Mouse (Mus musculus) activated CD4-positive, CD25-positive, alpha-beta regulatory T cell, adult 9 weeks (primary cell): ENCODE results near the gene Tspan4. TPM values are rescaled to one million over a fixed set of nuclear protein-coding genes. Genes with fewer than 3 reads are reported as not detected.

Experiments used
- polyA plus RNA-seq: library from polyadenylated mRNA; unstranded; fragments of 100-300 nt; shearing (Covaris generic); gene quantifications from one replicate; pipeline ENCODE4 v1.2.1, GENCODE M21; 2017

Gene Tspan4
- 3.1 TPM for polyA plus RNA-seq

DNA sequence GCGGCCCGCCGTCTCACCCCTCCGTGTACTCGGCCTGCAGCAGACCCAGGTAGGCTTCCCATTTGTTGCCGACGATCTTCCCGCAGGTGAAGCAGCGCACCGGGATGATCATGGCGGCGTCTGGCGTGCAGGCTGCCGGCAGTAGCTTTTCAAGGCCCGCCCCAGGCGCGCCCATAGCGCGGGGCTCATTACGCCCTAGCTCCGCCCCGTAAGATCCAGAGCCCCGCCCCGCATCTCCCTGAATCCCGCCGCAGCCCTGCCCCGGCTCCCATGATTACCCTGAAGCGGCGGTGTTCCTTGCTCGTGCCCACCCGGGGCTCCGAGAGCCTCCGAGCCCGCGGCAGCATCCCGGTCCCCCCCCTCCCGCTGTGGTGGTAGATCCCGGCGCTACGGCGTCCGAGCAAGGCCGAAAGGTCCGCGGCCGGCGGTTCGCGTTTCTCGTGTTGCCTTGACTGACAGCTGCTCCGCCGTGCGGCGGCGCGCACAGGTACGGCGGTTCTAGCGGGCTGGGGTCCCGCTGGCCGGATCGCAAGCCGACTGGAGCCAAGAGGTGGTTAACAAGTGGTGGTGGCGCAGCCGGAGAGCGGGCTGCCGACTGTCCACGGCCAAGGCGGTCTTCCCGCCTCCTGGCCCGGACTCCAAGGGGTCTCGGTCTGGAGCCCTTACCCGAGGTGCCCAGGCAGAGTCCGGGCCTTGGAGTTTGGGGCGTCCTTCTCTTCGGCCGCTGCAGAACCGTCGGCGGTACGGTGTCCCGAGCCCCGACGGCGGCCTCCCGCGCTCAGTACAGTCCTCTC is at the start of gene Tspan4, which contains the start of gene Polr2l:
Gene Tspan4 (plus strand): TSS at position 230 of the 794 bp plus-strand sequence.
Gene Polr2l (minus strand): TSS at position 122 of the 794 bp plus-strand sequence.

DNA sequence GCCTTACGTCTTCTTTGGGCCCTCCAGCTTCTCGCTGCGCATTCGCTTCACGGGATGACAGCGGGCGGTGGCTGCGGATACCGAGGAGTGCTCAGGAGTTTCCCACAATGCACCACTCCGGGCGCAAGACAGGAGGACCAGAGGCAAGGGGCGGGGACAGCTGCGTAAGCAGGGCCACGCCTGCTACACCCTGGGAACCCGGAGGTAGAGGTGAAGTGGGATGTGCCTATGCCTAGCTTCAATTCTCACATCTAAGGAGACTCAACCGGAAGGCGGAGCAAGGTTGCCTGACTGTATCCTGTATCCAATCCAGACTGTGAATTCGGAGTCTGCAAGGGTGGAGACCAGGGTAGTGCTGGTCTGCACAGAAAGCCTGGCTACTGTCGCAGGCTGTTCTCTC is 45.7 kb upstream of the Tspan4 start, which contains the start of gene Cend1:
Gene Cend1 (minus strand): TSS at position 182 of the 400 bp plus-strand sequence.

DNA sequence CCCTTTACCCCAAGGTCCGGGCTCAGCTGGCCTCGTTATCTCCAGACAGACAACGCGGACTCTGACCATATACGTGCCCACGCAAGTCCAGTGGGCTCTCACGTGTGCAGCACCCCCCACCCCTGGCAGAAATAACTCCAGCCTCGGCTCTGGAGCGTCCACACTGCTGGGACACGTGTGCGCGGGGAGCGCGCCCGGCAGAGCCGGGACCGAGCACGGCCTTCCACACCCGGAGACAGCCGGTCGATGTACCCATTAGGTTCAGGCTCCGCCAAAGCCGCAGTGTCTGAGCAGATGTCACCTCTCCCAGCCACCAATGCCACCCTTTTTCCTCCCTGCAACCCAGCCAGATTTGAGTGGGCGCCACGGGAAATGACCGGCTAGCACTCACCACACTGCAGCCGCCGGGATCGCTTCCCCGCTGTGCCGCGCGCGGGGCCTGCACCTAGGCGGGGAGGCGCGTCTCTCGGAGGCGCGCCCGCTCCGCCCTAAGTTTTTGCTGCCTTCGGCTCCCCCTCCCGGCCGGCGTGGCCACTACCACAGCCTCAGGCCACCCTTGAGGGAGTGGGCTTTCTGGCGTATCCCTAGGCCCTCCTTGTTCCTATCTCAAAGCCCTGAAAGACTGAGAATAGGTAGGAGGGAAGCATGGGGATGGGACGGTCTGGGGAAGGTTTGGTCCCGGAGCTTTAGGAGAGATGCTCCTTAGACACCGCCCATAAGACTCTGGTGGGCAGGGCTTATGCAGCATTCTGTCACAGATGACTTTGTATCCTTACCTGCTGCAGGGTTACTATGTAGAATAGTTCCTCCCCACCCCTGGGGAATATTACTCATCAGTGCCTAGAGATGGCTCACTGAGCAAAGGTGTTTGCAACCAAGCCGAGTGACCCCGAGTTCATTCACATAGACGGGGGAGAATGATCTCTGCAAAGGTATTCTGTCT is 37.6 kb upstream of the Tspan4 start, which contains the start of gene Slc25a22:
Gene Slc25a22 (minus strand): TSS at position 715 of the 943 bp plus-strand sequence.

DNA sequence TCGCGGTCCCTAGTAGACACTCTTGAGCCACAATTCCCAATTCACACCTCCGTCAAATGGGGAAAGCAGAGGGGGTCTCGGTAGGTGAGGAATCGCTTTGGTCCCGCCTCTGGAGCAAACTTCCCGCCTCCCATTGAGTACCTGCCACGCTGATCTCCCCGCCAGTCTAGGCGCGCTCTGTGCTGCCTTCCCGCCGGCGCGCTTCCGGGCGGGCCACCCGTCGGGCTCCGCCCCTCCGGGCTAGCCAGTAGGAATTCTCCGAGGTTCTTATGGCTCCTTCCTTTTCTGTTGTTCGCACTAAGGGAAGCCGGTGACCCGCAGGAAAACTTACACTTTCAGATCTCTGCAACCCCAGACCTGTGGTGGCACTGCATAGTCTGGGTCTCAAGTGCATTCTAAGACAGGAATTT is 31.2 kb upstream of the Tspan4 start, which contains the start of gene Pidd1:
Gene Pidd1 (minus strand): TSS at position 198 of the 410 bp plus-strand sequence.

DNA sequence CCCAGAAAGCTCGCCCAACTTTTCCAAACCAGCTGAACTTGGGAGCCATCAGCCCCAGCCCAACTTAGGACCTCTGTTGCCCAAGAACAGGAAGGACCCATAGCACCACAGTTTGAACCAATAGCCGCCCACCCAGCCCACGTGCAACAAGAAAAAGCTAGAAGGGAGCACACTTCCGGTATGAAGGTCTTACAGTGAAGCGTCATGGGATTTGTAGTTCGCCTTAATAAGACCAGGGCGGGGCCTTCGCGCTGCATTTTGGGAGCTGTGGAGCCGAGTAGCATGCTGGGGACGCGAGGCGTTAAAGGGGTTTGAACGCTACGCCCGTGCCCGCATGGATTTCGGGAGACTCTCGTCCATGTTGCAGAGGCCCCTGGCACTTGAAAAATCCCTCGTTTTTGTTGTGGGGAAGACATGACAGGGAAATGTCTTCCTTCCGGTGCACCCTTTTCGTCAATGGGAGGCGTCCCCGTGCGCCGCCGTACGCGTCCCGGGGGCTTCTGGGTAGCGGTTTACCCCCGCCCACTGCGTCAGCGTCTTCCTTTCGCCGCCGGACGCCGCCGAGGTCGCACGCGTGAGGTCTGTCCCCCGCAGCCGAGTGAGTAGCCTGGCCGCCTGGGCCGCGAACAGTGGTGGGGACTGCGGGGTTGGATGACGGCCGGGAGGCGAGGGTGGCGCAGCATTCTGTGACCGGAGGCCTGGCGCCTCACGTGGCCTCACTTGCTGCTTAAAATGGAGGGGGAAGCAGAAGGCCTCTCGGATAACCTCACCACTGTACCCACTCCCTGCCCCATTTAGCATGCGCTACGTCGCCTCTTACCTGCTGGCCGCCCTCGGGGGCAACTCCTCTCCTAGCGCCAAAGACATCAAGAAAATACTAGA is 27.7 kb upstream of the Tspan4 start, which contains the start of gene Rplp2:
Gene Rplp2 (plus strand): TSS at position 261 of the 882 bp plus-strand sequence.

DNA sequence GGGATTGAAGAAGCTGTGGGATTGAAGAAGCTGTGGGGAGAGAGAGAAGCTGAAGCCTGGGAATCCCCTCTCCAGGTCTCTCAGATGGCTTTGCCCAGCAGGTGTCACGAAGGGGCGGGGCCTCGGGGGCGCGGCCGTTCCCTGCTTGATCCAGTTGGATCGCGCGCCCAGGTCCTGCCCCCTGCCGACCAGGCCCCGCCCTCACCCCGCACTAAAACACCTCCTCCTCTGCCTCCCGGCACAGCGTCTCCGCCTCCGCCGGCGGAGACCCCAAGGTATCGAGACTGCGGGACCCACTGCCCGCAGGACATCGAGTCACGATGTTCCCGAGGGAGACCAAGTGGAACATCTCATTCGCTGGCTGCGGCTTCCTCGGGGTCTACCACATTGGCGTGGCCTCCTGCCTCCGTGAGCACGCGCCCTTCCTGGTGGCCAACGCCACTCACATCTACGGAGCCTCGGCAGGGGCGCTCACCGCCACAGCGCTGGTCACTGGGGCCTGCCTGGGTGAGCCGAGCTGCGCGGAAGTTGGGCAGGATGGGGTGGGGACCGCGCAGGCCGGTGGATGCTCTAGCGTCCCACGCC is 20.0 kb upstream of the Tspan4 start, which contains the start of gene Pnpla2:
Gene Pnpla2 (plus strand): TSS at position 232 of the 585 bp plus-strand sequence.

DNA sequence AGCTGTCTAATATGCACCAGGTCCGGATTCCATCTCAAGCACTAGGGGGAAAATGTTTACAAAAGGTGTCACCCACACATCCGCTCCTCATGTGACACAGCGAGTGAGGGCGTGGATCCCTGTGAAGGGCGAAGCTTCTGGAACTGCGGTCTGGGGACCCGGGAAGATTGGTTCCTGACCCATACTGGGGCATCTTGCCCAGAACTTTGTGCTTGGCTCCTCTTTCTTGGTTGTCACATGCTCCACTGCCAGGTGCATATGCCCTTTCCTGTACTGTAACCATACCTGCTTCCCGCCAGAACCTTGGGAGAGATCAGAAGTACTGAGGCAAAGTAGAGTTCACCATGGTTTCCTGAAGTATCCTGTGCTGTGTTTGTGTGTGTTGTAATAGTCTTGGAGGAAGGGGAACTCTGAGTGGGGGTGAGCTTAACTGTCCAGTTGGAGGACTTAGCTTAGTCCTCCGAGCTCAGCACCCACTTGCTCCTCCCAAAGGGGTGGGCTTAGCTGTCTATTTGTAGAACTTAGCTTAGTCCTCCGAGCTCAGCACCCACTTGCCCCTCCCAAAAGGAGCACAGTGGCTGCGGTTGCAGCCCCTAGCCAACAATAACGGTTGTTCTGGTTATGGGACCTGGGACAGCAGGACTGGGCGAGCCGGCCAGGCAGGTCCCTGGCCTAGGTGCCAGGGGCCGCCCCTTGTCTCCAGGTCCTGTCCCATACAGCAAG is 14.5 kb upstream of the Tspan4 start, which contains the start of gene Cracr2b:
Gene Cracr2b (plus strand): TSS at position 704 of the 723 bp plus-strand sequence.

DNA sequence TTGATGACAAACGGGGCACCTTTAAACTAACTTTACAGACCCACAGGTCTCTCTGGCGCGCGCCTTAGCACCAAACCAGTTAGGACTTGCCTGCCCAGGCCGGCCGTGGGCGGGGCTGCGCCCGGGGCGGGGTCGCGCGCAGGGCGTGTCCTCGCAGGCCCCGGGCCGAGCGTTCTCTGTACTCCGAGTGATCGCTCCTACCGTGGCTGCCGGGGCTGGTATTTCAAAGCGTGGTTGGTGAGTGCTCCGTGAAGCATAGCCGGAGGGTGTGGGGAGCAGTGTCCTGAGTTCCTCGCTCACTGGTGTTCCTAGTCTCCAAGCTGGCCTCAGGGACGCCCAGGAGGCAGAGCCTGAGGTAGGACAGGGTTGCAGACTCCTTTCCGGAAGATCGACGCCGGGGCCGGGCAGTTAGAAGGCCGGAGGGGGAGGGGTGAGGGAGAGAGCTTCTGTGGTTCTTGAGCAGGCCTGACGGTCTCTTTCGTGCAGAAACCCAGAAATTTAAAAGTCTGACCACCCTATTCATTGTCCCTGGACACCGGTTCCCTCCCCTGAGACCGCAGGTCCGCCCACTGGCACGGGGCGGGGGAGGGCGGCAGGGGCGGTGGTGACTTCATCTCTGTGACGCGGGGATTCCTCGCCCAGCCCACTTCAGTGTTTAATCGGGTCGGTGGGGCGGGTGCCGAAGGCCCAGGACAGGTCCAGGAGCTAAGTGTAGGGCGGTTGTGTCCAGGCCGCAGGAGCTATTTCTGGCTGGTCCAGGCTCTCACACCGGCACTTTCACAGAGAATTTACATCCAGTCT is 7.6 kb upstream of the Tspan4 start, which contains the start of gene Cd151:
Gene Cd151 (plus strand): TSS at position 163 of the 801 bp plus-strand sequence.

DNA sequence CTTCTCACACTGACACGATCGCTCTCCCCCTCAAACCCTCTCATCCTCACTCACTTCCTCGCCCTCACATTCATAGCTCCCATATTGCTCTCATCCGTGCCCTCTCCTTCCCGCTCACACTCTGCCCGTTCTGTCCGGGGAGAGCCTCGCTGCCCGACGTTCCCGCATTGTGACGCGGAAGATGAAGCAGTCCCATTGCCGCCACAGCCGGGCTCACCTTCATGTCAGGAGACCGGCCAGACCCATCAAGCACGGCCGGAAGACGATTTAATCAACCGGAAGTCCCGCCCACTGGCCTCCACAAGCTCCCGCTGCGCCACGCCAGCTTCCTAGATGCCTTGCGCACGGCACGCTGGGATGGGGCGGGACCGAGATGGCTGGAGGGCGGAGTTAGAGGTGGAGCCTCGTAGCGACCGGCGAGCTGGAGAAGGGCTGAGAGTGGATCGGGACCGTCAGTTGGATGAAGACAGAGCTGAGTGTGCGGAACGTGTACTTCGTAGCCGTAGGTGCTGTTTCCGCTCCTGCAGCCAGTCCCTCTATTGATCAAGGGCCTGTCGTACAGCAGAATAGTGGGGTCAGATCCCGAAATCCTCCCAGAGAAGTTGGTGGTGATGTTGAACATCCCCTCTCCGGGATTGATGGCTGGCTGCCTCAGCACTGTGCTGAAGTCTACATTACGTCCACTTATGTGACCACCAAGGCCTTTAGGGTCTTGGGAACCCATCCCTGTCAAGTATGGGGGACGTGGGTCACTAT is 64.7 kb downstream of the Tspan4 start, which contains the start of gene Chid1:
Gene Chid1 (minus strand): TSS at position 302 of the 756 bp plus-strand sequence.

Other genes with a start within 250 kb of the Tspan4 start
- gene Phrf1, start 246.5 kb upstream of the Tspan4 start, polyA plus RNA-seq: 130 TPM
- 110 TPM for gene Irf7, start 208.8 kb upstream of the Tspan4 start, polyA plus RNA-seq
- not detected for gene Cdhr5, start 198.5 kb upstream of the Tspan4 start, polyA plus RNA-seq
- gene Sct, start 196.1 kb upstream of the Tspan4 start, polyA plus RNA-seq: not detected
- not detected for gene Drd4, start 183.2 kb upstream of the Tspan4 start, polyA plus RNA-seq
- 14.8 TPM for gene Deaf1, start 147.6 kb upstream of the Tspan4 start, polyA plus RNA-seq
- gene Tmem80, start 147.5 kb upstream of the Tspan4 start, polyA plus RNA-seq: 37.9 TPM
- gene Eps8l2, start 136.4 kb upstream of the Tspan4 start, polyA plus RNA-seq: not detected
- gene Taldo1, start 83.0 kb upstream of the Tspan4 start, polyA plus RNA-seq: 364 TPM
- gene Gatd1, start 61.1 kb upstream of the Tspan4 start, polyA plus RNA-seq: 82.8 TPM
- gene Cend1, start 45.7 kb upstream of the Tspan4 start, polyA plus RNA-seq: 0.38 TPM
- gene Slc25a22, start 37.3 kb upstream of the Tspan4 start, polyA plus RNA-seq: 75.3 TPM
- 10.2 TPM for gene Pidd1, start 31.2 kb upstream of the Tspan4 start, polyA plus RNA-seq
- 1,938 TPM for gene Rplp2, start 27.9 kb upstream of the Tspan4 start, polyA plus RNA-seq
- gene Pnpla2, start 20.0 kb upstream of the Tspan4 start, polyA plus RNA-seq: 87.0 TPM
- 0.62 TPM for gene Cracr2b, start 14.1 kb upstream of the Tspan4 start, polyA plus RNA-seq
- gene Cd151, start 7.8 kb upstream of the Tspan4 start, polyA plus RNA-seq: 7.4 TPM
- gene Polr2l, start 108 bp upstream of the Tspan4 start, polyA plus RNA-seq: 30.8 TPM
- gene Chid1, start 64.6 kb downstream of the Tspan4 start, polyA plus RNA-seq: 28.2 TPM
- 21.7 TPM for gene Ap2a2, start 86.9 kb downstream of the Tspan4 start, polyA plus RNA-seq
- gene Muc6, start 180.1 kb downstream of the Tspan4 start, polyA plus RNA-seq: 0.09 TPM
- 0.32 TPM for gene Muc2, start 215.1 kb downstream of the Tspan4 start, polyA plus RNA-seq